ENCODE assay signal across 8 mouse cellular contexts in genomic region chr6:105090882-105091281, GRCm38 (mm10).
A peak's percentile ranks its signal among the peaks of the same experiment; 100 is the strongest.
DNase-seq lines count a peak whose midpoint lies in the region; ATAC-seq and TF ChIP-seq lines count a peak whose summit lies in the region.
"Had no signal": no experiment of that assay in that cellular context is flagged by ENCODE, and none has a peak within 500 bp of the region (broad histone marks: within the 10 kb centered on the region; RNA-seq: fewer than 3 reads in every experiment).

No protein-coding gene starts in this region.

- DNase-seq in liver (peak; percentile 4), MEL (ENCODE audit: low read depth, low spot score) (peak; percentile 41)
- peak; percentile 3 for DNase-seq in cerebellum, adult 9-10 months
- peak; percentile 11 to 16 for DNase-seq in right cerebral cortex, adult 2 months (ENCODE audit: low spot score in 2 of 2)
- DNase-seq in thymus, postnatal 0 days (ENCODE audit: low spot score), result no peak

- H3K36me3 ChIP-seq in liver, embryonic 12.5 days, result no peaks in the 10 kb centered on the region
- no peaks in the 10 kb centered on the region for H3K36me3 ChIP-seq in MEL (ENCODE audit: control insufficient read depth in 1 of 2, insufficient read depth in 2 of 2, low read length in 2 of 2)
- H3K36me3 ChIP-seq: embryonic facial prominence, embryonic 15.5 days had no signal

- TF ChIP-seq CTCF in MEL (IDR thresholded peaks at IDR 0.05 in 2 of 3, conservative IDR thresholded peaks at IDR 0.05 in 1 of 3; ENCODE audit: control insufficient read depth in 1 of 3, insufficient read depth in 1 of 3, low read depth in 2 of 3, low read length in 3 of 3, poor library complexity in 1 of 3, severe bottlenecking in 1 of 3), result peak; percentile 59 to 68 (median 60)

- no peaks in the 10 kb centered on the region for H3K79me2 ChIP-seq in MEL (ENCODE audit: control insufficient read depth, insufficient read depth, low read length, poor library complexity)

- TF ChIP-seq EP300 in MEL (IDR thresholded peaks at IDR 0.05; ENCODE audit: low read depth in 1 of 2, low read length in 2 of 2), result no peak

- TF ChIP-seq POLR2A in MEL (IDR thresholded peaks at IDR 0.05; ENCODE audit: control insufficient read depth in 1 of 2, insufficient read depth in 1 of 2, low read depth in 1 of 2, low read length in 2 of 2, poor library complexity in 1 of 2), result no peak

- WGBS in liver, embryonic 12.5 days (ENCODE audit: insufficient replicate concordance), result 0% methylated on average over 1 of the region's 1 CpGs

- peak; percentile 58 for TF ChIP-seq RAD21 in MEL (IDR thresholded peaks at IDR 0.05; ENCODE audit: low read depth, low read length)

- no peak overlapping the region for H3K4me2 ChIP-seq in liver, embryonic 12.5 days
- H3K4me2 ChIP-seq: embryonic facial prominence, embryonic 15.5 days had no signal

- H3K4me1 ChIP-seq in liver, embryonic 12.5 days, result no peaks in the 10 kb centered on the region
- H3K4me1 ChIP-seq in MEL (ENCODE audit: control insufficient read depth in 1 of 2, insufficient read depth in 2 of 2, low read length in 2 of 2), result no peaks in the 10 kb centered on the region
- H3K4me1 ChIP-seq: embryonic facial prominence, embryonic 15.5 days had no signal

- H3K27ac ChIP-seq in liver, embryonic 12.5 days, result no peak overlapping the region
- no peak overlapping the region for H3K27ac ChIP-seq in MEL (ENCODE audit: control insufficient read depth, low read depth, low read length)
- H3K27ac ChIP-seq: embryonic facial prominence, embryonic 15.5 days had no signal

- H3K4me3 ChIP-seq in liver, embryonic 12.5 days, result no peak overlapping the region
- no peak overlapping the region for H3K4me3 ChIP-seq in MEL (ENCODE audit: control insufficient read depth in 1 of 2, insufficient read depth in 1 of 2, low read depth in 2 of 2, low read length in 2 of 2)
- H3K4me3 ChIP-seq: embryonic facial prominence, embryonic 15.5 days had no signal

- H3K27me3 ChIP-seq in liver, embryonic 12.5 days (replicated peaks), result no peaks in the 10 kb centered on the region
- H3K27me3 ChIP-seq in MEL (ENCODE audit: control insufficient read depth in 1 of 2, insufficient read depth in 2 of 2, low read length in 2 of 2), result no peaks in the 10 kb centered on the region
- H3K27me3 ChIP-seq: embryonic facial prominence, embryonic 15.5 days had no signal

- no peaks in the 10 kb centered on the region for H3K9me3 ChIP-seq in liver, embryonic 12.5 days (replicated peaks)
- no peaks in the 10 kb centered on the region for H3K9me3 ChIP-seq in MEL (replicated peaks; ENCODE audit: insufficient read depth, low read length)
- H3K9me3 ChIP-seq: embryonic facial prominence, embryonic 15.5 days had no signal

- ATAC-seq in liver, embryonic 12.5 days, result no peak
- ATAC-seq in granulocyte monocyte progenitor cell, adult 5-6 weeks (replicated peaks; ENCODE audit: poor library complexity, severe bottlenecking), result peak; percentile 42; the same call in 1 of the 2 replicates

- no peak overlapping the region for H3K9ac ChIP-seq in liver, embryonic 12.5 days
- H3K9ac ChIP-seq in MEL (ENCODE audit: control insufficient read depth, low read depth, low read length, poor library complexity, severe bottlenecking), result no peak overlapping the region
- H3K9ac ChIP-seq: embryonic facial prominence, embryonic 15.5 days had no signal

TF ChIP-seq in MEL, 35 proteins besides CTCF, POLR2A, EP300 and RAD21:
- TF ChIP-seq SMC3 (IDR thresholded peaks at IDR 0.05; ENCODE audit: low read depth, low read length) (peak; percentile 64), MXI1 (IDR thresholded peaks at IDR 0.05; ENCODE audit: low read depth, low read length) (no peak), MAFK (IDR thresholded peaks at IDR 0.05; ENCODE audit: borderline replicate concordance, low read depth, low read length) (no peak), MAX (IDR thresholded peaks at IDR 0.05; ENCODE audit: low read length) (no peak), ZC3H11A (IDR thresholded peaks at IDR 0.05; ENCODE audit: low read depth, low read length) (peak; percentile 56)
